Mouse (Mus musculus): Measurements from ENCODE around the gene Mtg1. TPM values are rescaled to one million over a fixed set of nuclear protein-coding genes. Genes with fewer than 3 reads are reported as not detected.

Gene Mtg1
- total and polyA plus RNA-seq, 3 experiments: 25.2 to 46.2 (median 27.3) TPM

GRCm38 (mm10) chr7:140115583-140116328 is 21.6 kb upstream of the Mtg1 start, which contains the start of gene Paox:
Paox (plus strand) TSS chr7:140115799.
- H3K79me2 ChIP-seq (replicated peaks; ENCODE audit: control insufficient read depth, insufficient read depth, low read length): no peaks in the 10 kb centered on the region; the same call in 1 of the 2 replicates
- TF ChIP-seq EP300 (IDR thresholded peaks at IDR 0.05; ENCODE audit: insufficient read depth, low read depth, low read length) (0 out of 2 replicates have a peak, but pooled peaks have one; percentile 38), CTCF (IDR thresholded peaks at IDR 0.05) (no peak), POLR2A (IDR thresholded peaks at IDR 0.05; ENCODE audit: insufficient read depth, low read depth, low read length) (peak; percentile 65)
- peak within 1 kb of the TSS; percentile 88 for H3K9ac ChIP-seq (ENCODE audit: low read depth, low read length)
- no peaks in the 10 kb centered on the region for H3K27me3 ChIP-seq (ENCODE audit: control insufficient read depth, insufficient read depth, low read length)
- H3K27ac ChIP-seq: peak within 1 kb of the TSS; percentile 97
- H3K4me3 ChIP-seq: peak within 1 kb of the TSS; percentile 98
- no peaks in the 10 kb centered on the region; the same call in 1 of the 2 replicates for H3K4me1 ChIP-seq (ENCODE audit: control insufficient read depth, insufficient read depth, low read length)
- under 1% methylated on average over 23 of the region's 23 CpGs for WGBS
- 0 out of 2 replicates have a peak, but pooled peaks cover 1% of the 10 kb centered on the region for H3K36me3 ChIP-seq (ENCODE audit: control insufficient read depth, insufficient read depth, low read length)
- DNase-seq: peak; percentile 54 to 75
- intact Hi-C loops (cut with DNase I): loop anchor here (1.0 to 2.0 kb wide), 2 partner anchors 13 to 22 kb away; partner anchors contain the start of genes Fuom and Mtg1

GRCm38 (mm10) chr7:140116329-140117054 is 20.9 kb upstream of the Mtg1 start, which contains the start of gene Echs1:
Echs1 (minus strand) TSS chr7:140116476.
- H3K4me3 ChIP-seq: peak within 1 kb of the TSS; percentile 98
- 3% methylated on average over 28 of the region's 28 CpGs for WGBS
- peak within 1 kb of the TSS; percentile 88 for H3K9ac ChIP-seq (ENCODE audit: low read depth, low read length)
- DNase-seq: peak; percentile 93 to 95
- H3K79me2 ChIP-seq (replicated peaks; ENCODE audit: control insufficient read depth, insufficient read depth, low read length): no peaks in the 10 kb centered on the region; the same call in 1 of the 2 replicates
- H3K4me1 ChIP-seq (ENCODE audit: control insufficient read depth, insufficient read depth, low read length): no peaks in the 10 kb centered on the region; the same call in 1 of the 2 replicates
- intact Hi-C loops (cut with DNase I): loop anchor here (1.0 to 2.0 kb wide), 3 partner anchors 9 to 21 kb away; partner anchors contain the start of genes Fuom and Mtg1
- TF ChIP-seq CTCF (IDR thresholded peaks at IDR 0.05) (no peak), POLR2A (IDR thresholded peaks at IDR 0.05; ENCODE audit: insufficient read depth, low read depth, low read length) (peak; percentile 91), EP300 (IDR thresholded peaks at IDR 0.05; ENCODE audit: insufficient read depth, low read depth, low read length) (peak; percentile 64; the same call in 1 of the 2 replicates)
- 0 out of 2 replicates have a peak, but pooled peaks cover 1% of the 10 kb centered on the region for H3K36me3 ChIP-seq (ENCODE audit: control insufficient read depth, insufficient read depth, low read length)
- no peaks in the 10 kb centered on the region for H3K27me3 ChIP-seq (ENCODE audit: control insufficient read depth, insufficient read depth, low read length)
- H3K27ac ChIP-seq: peak within 1 kb of the TSS; percentile 97

GRCm38 (mm10) chr7:140120484-140120883 is 16.9 kb upstream of the Mtg1 start:
- intact Hi-C loops (cut with DNase I): no loop called here
- 91% methylated on average over 2 of the region's 2 CpGs for WGBS

GRCm38 (mm10) chr7:140121338-140121910 is 15.9 kb upstream of the Mtg1 start:
- TF ChIP-seq POLR2A (IDR thresholded peaks at IDR 0.05; ENCODE audit: insufficient read depth, low read depth, low read length): no peak
- no peak for TF ChIP-seq CTCF (IDR thresholded peaks at IDR 0.05)
- no peak for DNase-seq
- no peaks in the 10 kb centered on the region for H3K79me2 ChIP-seq (replicated peaks; ENCODE audit: control insufficient read depth, insufficient read depth, low read length)
- H3K9ac ChIP-seq (ENCODE audit: low read depth, low read length): no peak overlapping the region
- 65% methylated on average over 13 of the region's 13 CpGs for WGBS
- no peak overlapping the region for H3K27ac ChIP-seq
- no peak overlapping the region for H3K4me3 ChIP-seq
- H3K4me1 ChIP-seq (ENCODE audit: control insufficient read depth, insufficient read depth, low read length): peaks cover 3% of the 10 kb centered on the region
- 0 out of 2 replicates have a peak, but pooled peaks cover 1% of the 10 kb centered on the region for H3K36me3 ChIP-seq (ENCODE audit: control insufficient read depth, insufficient read depth, low read length)
- no peaks in the 10 kb centered on the region for H3K27me3 ChIP-seq (ENCODE audit: control insufficient read depth, insufficient read depth, low read length)
- intact Hi-C loops (cut with DNase I): no loop called here

More at GRCm38 (mm10) chr7:140120484-140120883, 16.9 kb upstream of the Mtg1 start:
- Histone ChIP-seq H3K4me3 (no peak overlapping the region), H3K4me1 (ENCODE audit: control insufficient read depth, insufficient read depth, low read length) (peaks cover 1% of the 10 kb centered on the region; the same call in 1 of the 2 replicates), H3K27me3 (ENCODE audit: control insufficient read depth, insufficient read depth, low read length) (no peaks in the 10 kb centered on the region), H3K9ac (ENCODE audit: low read depth, low read length) (no peak overlapping the region), H3K79me2 (replicated peaks; ENCODE audit: control insufficient read depth, insufficient read depth, low read length) (no peaks in the 10 kb centered on the region), H3K36me3 (ENCODE audit: control insufficient read depth, insufficient read depth, low read length) (0 out of 2 replicates have a peak, but pooled peaks cover 1% of the 10 kb centered on the region), H3K27ac (no peak overlapping the region)
- DNase-seq: no peak
- no peak for TF ChIP-seq EP300 (IDR thresholded peaks at IDR 0.05; ENCODE audit: insufficient read depth, low read depth, low read length)
- TF ChIP-seq POLR2A (IDR thresholded peaks at IDR 0.05; ENCODE audit: insufficient read depth, low read depth, low read length): no peak
- no peak for TF ChIP-seq CTCF (IDR thresholded peaks at IDR 0.05)

- no peaks in the 10 kb centered on the region for H3K36me3 ChIP-seq (ENCODE audit: control insufficient read depth, insufficient read depth, low read length)
- H3K4me1 ChIP-seq (ENCODE audit: control insufficient read depth, insufficient read depth, low read length): peaks cover 3% of the 10 kb centered on the region
- no peak for TF ChIP-seq EP300 (IDR thresholded peaks at IDR 0.05; ENCODE audit: insufficient read depth, low read depth, low read length)
- TF ChIP-seq POLR2A (IDR thresholded peaks at IDR 0.05; ENCODE audit: insufficient read depth, low read depth, low read length): no peak
- no peak for TF ChIP-seq CTCF (IDR thresholded peaks at IDR 0.05)
- H3K27me3 ChIP-seq (ENCODE audit: control insufficient read depth, insufficient read depth, low read length): no peaks in the 10 kb centered on the region
- 18% methylated on average over 4 of the region's 4 CpGs for WGBS
- H3K79me2 ChIP-seq (replicated peaks; ENCODE audit: control insufficient read depth, insufficient read depth, low read length): no peaks in the 10 kb centered on the region
- H3K9ac ChIP-seq (ENCODE audit: low read depth, low read length): no peak overlapping the region
- intact Hi-C loops (cut with DNase I): no loop called here
- DNase-seq: no peak
- no peak overlapping the region for H3K4me3 ChIP-seq
- H3K27ac ChIP-seq: no peak overlapping the region
Observed at GRCm38 (mm10) chr7:140122765-140123164, 14.6 kb upstream of the Mtg1 start.

All from heart, adult 2 months (tissue).